Mouse (Mus musculus) limb, embryonic 14.5 days (tissue): ENCODE results near the gene Psma6. TPM values are rescaled to one million over a fixed set of nuclear protein-coding genes. Genes with fewer than 3 reads are reported as not detected.

Source experiments
- ATAC-seq: fragments of 200-750 bp; cut with Nextera tagmentation; 2 replicates; pipeline ENCODE4 v1.8.0; 2017; ENCODE audit warnings: low read depth, moderate number of reproducible peaks, moderate TSS enrichment; ENCODE audit not compliant: low FRiP score
- DNase-seq: peaks from one replicate; pipeline ENCODE4 v3.0.0-alpha.2; 2015; ENCODE audit warnings: low spot score
- H3K27ac ChIP-seq: fragments of 300-500 bp; sonication (generic); replicated peaks from 2 replicates; pipeline ENCODE4 v1.5.1; 2014; ENCODE audit warnings: low read depth, mild to moderate bottlenecking, low read length, moderate library complexity, mixed read lengths
- H3K27me3 ChIP-seq: fragments of 300-500 bp; sonication (generic); 2 replicates; pipeline ENCODE4 v1.6.1; 2014; ENCODE audit warnings: low read length, mixed read lengths; ENCODE audit not compliant: control insufficient read depth, insufficient read depth
- H3K36me3 ChIP-seq: fragments of 300-500 bp; sonication (generic); 2 replicates; pipeline ENCODE4 v1.6.1; 2014; ENCODE audit warnings: mild to moderate bottlenecking, low read length, moderate library complexity, mixed read lengths; ENCODE audit not compliant: control insufficient read depth, insufficient read depth
- H3K4me1 ChIP-seq: fragments of 300-500 bp; sonication (generic); 2 replicates; pipeline ENCODE4 v1.6.1; 2014; ENCODE audit warnings: antibody characterized with exemption, low read length, mixed read lengths; ENCODE audit not compliant: control insufficient read depth, insufficient read depth
- H3K4me2 ChIP-seq: fragments of 300-500 bp; sonication (generic); replicated peaks from 2 replicates; pipeline ENCODE4 v1.6.1; 2014; ENCODE audit warnings: low read depth, mild to moderate bottlenecking, low read length, moderate library complexity; ENCODE audit not compliant: severe bottlenecking
- H3K4me3 ChIP-seq: fragments of 300-500 bp; sonication (generic); replicated peaks from 2 replicates; pipeline ENCODE4 v1.5.1; 2014; ENCODE audit warnings: low read length
- H3K9ac ChIP-seq: fragments of 300-500 bp; sonication (generic); 2 replicates; pipeline ENCODE4 v1.6.1; 2014; ENCODE audit warnings: mild to moderate bottlenecking, low read depth, low read length, moderate library complexity; ENCODE audit not compliant: severe bottlenecking
- H3K9me3 ChIP-seq: fragments of 300-500 bp; sonication (generic); 2 replicates; pipeline ENCODE4 v1.6.1; 2016; ENCODE audit warnings: low read length; ENCODE audit not compliant: control insufficient read depth
- POLR2A ChIP-seq: fragments of 200-500 bp; IDR thresholded peaks from 2 replicates; pipeline ENCODE4 v1.8.0; 2012; ENCODE audit warnings: inconsistent platforms, mild to moderate bottlenecking, moderate library complexity, borderline replicate concordance; ENCODE audit not compliant: insufficient read depth, insufficient read length; ENCODE audit errors: extremely low read depth
- WGBS: fragments of 180-500 bp; shearing (Covaris S2); extraction: QIAGEN DNeasy Blood & Tissue Kit; methylation state at CpG from one replicate; pipeline ENCODE4 v1.1.7; 2014; 5-methylcytosine and 5-hydroxymethylcytosine counted together
- polyA plus RNA-seq, 2 experiments: library from polyadenylated mRNA; depleted of rRNA in 1 of 2; stranded (reverse) in 1 of 2; unstranded in 1 of 2; fragments of >200 nt; fragmentation: Nextera tagmentation in 1 of 2; extraction: Ambion mirVana in 1 of 2; gene quantifications; 2 replicates each; pipeline versions ENCODE4 v1.2.1 to v1.2.3; 2012 to 2014

Gene Psma6
- polyA plus RNA-seq, 2 experiments: 167 to 425 TPM

DNA sequence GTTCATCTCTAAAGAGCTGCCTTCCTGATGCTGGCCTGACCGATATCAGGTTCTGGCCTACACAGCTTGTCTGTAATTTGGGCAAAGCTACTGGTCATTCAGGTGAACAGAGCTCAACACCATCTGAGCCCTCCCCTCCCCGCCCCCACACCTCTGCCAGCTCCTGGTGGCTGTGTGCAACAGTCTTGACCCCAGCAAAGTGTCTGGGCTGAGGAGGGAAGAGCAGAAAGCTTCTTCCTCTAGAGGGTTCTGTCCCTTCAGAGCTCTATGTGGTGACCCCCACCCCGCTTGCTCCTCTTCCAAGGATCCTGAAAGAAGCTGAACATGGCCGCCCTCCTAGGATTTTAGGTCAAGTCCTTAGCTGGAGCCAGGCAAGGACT is 62.3 kb downstream of the Psma6 start:
- H3K4me3 ChIP-seq: no peak overlapping the region
- no peak overlapping the region for H3K4me2 ChIP-seq
- H3K9me3 ChIP-seq: no peaks in the 10 kb centered on the region
- H3K27ac ChIP-seq: peak overlapping the region; percentile 88
- DNase-seq (no peak), ATAC-seq (no peak)
- 0 out of 2 replicates have a peak overlapping the region, but pooled peaks have one; percentile 16 for H3K9ac ChIP-seq
- peaks cover 25% of the 10 kb centered on the region for H3K4me1 ChIP-seq
- WGBS: 85% methylated on average over 4 of the region's 4 CpGs
- no peak for TF ChIP-seq POLR2A
- no peaks in the 10 kb centered on the region for H3K36me3 ChIP-seq
- H3K27me3 ChIP-seq: no peaks in the 10 kb centered on the region

DNA sequence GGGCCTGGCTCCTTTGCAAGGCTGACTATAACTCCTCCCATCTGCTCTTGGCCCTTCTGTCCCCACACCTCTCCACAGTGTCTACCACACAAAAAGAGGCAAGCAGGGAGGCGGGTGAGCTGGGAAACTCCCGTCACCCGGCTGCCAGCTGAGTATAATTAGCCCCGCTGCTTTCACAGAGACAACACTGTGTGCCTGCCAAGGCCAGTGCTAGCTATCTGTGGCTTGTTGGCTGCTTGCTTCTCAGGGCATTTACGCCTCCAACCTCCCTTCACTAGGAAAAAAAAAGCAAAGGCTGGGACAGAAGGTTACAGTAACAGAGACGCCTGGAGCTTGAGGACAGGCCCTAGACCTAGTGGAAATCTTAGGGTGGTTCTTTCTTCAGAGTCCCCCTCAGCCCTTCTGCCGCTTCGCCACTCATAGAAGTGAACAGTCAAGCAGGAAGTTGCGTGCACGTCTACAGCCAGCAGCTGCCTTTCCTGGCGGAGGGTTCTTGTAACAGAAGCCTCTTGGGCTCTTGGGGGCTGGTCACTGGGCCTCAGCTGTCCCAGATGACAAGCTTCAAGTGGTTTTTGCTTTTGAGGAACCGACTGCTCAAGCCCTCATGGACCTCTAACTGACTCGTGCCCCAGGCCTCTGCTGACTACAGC is 62.8 kb downstream of the Psma6 start:
- H3K4me3 ChIP-seq: no peak overlapping the region
- no peaks in the 10 kb centered on the region for H3K9me3 ChIP-seq
- H3K4me2 ChIP-seq: 0 out of 2 replicates have a peak overlapping the region, but pooled peaks have one; percentile 2
- peak; percentile 73 for ATAC-seq
- no peaks in the 10 kb centered on the region for H3K36me3 ChIP-seq
- 23% methylated on average over 13 of the region's 13 CpGs for WGBS
- DNase-seq: peak; percentile 70
- H3K9ac ChIP-seq: 0 out of 2 replicates have a peak overlapping the region, but pooled peaks have one; percentile 16
- H3K27ac ChIP-seq: peak overlapping the region; percentile 88
- no peak for TF ChIP-seq POLR2A
- peaks cover 25% of the 10 kb centered on the region for H3K4me1 ChIP-seq
- no peaks in the 10 kb centered on the region for H3K27me3 ChIP-seq

DNA sequence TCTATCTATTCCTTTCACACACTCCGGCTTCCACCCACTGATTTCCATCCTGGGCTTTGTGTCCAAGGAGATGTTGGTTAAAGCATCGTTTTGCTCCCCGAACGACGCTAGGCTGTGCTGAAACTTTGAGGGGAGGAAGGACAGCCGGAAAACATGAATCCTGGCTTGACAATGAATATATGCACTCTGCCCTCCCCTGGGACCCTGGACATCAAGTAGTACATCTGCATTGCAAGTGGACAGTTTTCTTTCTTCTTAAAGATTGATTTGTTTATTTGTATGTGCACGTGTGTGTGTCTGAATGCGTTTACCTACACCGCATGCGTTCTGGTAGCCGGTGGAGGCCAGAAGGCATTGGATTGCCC is 63.4 kb downstream of the Psma6 start:
- DNase-seq (no peak), ATAC-seq (no peak)
- no peaks in the 10 kb centered on the region for H3K36me3 ChIP-seq
- H3K9ac ChIP-seq: no peak overlapping the region
- no peaks in the 10 kb centered on the region for H3K9me3 ChIP-seq
- no peaks in the 10 kb centered on the region for H3K27me3 ChIP-seq
- H3K4me3 ChIP-seq: no peak overlapping the region
- WGBS: 85% methylated on average over 11 of the region's 11 CpGs
- TF ChIP-seq POLR2A: no peak
- H3K27ac ChIP-seq: peak overlapping the region; percentile 88
- no peak overlapping the region for H3K4me2 ChIP-seq
- H3K4me1 ChIP-seq: peaks cover 29% of the 10 kb centered on the region

DNA sequence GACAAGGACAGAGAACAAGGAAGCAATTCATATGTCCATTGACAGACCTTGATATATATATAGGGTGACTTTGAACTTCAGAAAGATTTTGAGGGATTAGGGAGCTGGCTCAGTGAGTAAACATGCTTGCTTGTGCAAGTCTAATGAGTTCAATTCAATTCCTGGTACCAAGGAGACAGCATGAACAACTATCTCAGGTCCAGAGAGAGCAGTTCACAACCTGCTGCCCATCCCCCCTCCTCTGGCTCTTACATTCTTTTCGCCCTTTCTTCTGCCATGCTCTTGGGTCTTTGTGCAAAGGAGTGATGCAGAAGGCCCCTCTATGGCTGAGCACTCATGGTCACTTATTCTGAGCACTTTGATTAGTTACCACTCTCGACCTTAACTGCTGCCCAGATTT is 64.4 kb downstream of the Psma6 start:
- H3K27me3 ChIP-seq: no peaks in the 10 kb centered on the region
- ATAC-seq (no peak), DNase-seq (no peak)
- 80% methylated on average over 2 of the region's 2 CpGs for WGBS
- peaks cover 28% of the 10 kb centered on the region for H3K4me1 ChIP-seq
- H3K36me3 ChIP-seq: no peaks in the 10 kb centered on the region
- H3K9ac ChIP-seq: no peak overlapping the region
- no peak overlapping the region for H3K27ac ChIP-seq
- TF ChIP-seq POLR2A: no peak
- H3K9me3 ChIP-seq: no peaks in the 10 kb centered on the region
- no peak overlapping the region for H3K4me2 ChIP-seq
- no peak overlapping the region for H3K4me3 ChIP-seq

DNA sequence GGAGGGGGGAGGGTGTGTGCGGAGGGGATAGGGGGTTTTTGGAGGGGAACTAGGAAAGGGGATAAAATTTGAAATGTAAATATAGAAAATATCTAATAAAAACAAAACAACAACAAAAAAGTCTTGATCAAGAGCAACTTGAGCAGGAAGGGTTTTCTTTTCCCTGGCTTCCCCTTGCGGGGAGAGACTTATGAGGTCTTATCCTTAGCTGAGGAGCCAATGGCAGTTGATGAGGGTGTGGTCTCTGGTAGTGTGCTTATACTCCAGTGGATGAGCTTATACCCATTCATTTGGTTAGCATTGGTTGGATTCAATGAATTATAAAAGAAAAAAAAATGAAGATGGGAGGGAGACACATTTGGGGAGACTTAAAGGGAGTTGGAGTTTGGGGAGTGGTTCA is 65.0 kb downstream of the Psma6 start:
- Histone ChIP-seq H3K4me3 (no peak overlapping the region), H3K4me1 (peaks cover 30% of the 10 kb centered on the region), H3K9ac (no peak overlapping the region), H3K27me3 (no peaks in the 10 kb centered on the region), H3K27ac (no peak overlapping the region), H3K36me3 (no peaks in the 10 kb centered on the region), H3K4me2 (no peak overlapping the region), H3K9me3 (no peaks in the 10 kb centered on the region)
- DNase-seq: no peak
- 94% methylated on average over 2 of the region's 2 CpGs for WGBS
- no peak for ATAC-seq
- TF ChIP-seq POLR2A: no peak
